Mouse (Mus musculus): ENCODE results near the gene Ppil1.

GRCm38 (mm10) chr17:29280422-29280821 lies 16.4 kb upstream of the Ppil1 start:
- TF ChIP-seq CTCF (IDR thresholded peaks at IDR 0.05; ENCODE audit: low read depth): no peak
- no peak for TF ChIP-seq EP300 (IDR thresholded peaks at IDR 0.05; ENCODE audit: low read depth)

Measured in liver, postnatal 0 days (tissue).